Mouse (Mus musculus) CD4-positive, CD25-positive, alpha-beta regulatory T cell, adult 2 months (primary cell): Measurements from ENCODE around the gene Gm5148.
A peak's percentile ranks its signal among the peaks of the same experiment; 100 is the strongest.

Source experiments
- DNase-seq: peaks from one replicate; pipeline ENCODE4 v3.0.0-alpha.2; 2012; ENCODE audit warnings: low read depth, low spot score

Gm5148 gene

GRCm38 (mm10) chr3:37724171-37724804, at the start of gene Gm5148:
Gene Gm5148 (minus strand): TSS chr3:37724490.
- DNase-seq = peak; percentile 83

GRCm38 (mm10) chr3:37770951-37771350, 46.7 kb upstream of the Gm5148 start:
- DNase-seq = peak; percentile 51

- peak; percentile 80 for DNase-seq
Observed at GRCm38 (mm10) chr3:37769268-37769756, 45.0 kb upstream of the Gm5148 start.

- DNase-seq = peak; percentile 54
Observed at GRCm38 (mm10) chr3:37767147-37768015, 43.1 kb upstream of the Gm5148 start.

GRCm38 (mm10) chr3:37766628-37767027, 42.3 kb upstream of the Gm5148 start:
- DNase-seq = no peak

- no peak for DNase-seq
Observed at GRCm38 (mm10) chr3:37765971-37766370, 41.7 kb upstream of the Gm5148 start.

- no peak for DNase-seq
Observed at GRCm38 (mm10) chr3:37765275-37765674, 41.0 kb upstream of the Gm5148 start.

GRCm38 (mm10) chr3:37762303-37762702, 38.0 kb upstream of the Gm5148 start:
- DNase-seq = no peak

GRCm38 (mm10) chr3:37761741-37762140, 37.5 kb upstream of the Gm5148 start:
- DNase-seq = no peak

GRCm38 (mm10) chr3:37760866-37761265, 36.6 kb upstream of the Gm5148 start:
- DNase-seq = peak; percentile 65

GRCm38 (mm10) chr3:37758611-37759322, 34.5 kb upstream of the Gm5148 start:
- no peak for DNase-seq

- peak; percentile 77 for DNase-seq
Observed at GRCm38 (mm10) chr3:37758124-37758523, 33.8 kb upstream of the Gm5148 start.

GRCm38 (mm10) chr3:37757613-37758012, 33.3 kb upstream of the Gm5148 start:
- no peak for DNase-seq

GRCm38 (mm10) chr3:37756005-37756404, 31.7 kb upstream of the Gm5148 start:
- no peak for DNase-seq

- DNase-seq = no peak
Observed at GRCm38 (mm10) chr3:37754639-37755038, 30.3 kb upstream of the Gm5148 start.

- DNase-seq = peak; percentile 47
Observed at GRCm38 (mm10) chr3:37753148-37753547, 28.9 kb upstream of the Gm5148 start.

GRCm38 (mm10) chr3:37748002-37748733, 23.9 kb upstream of the Gm5148 start:
- peak; percentile 43 for DNase-seq

GRCm38 (mm10) chr3:37747258-37748001, 23.1 kb upstream of the Gm5148 start:
- peak; percentile 41 for DNase-seq

- no peak for DNase-seq
Observed at GRCm38 (mm10) chr3:37744050-37744449, 19.8 kb upstream of the Gm5148 start.

GRCm38 (mm10) chr3:37739996-37740395, 15.7 kb upstream of the Gm5148 start:
- no peak for DNase-seq
